ENCODE assay signal across 7 mouse cellular contexts in the genomic region with DNA sequence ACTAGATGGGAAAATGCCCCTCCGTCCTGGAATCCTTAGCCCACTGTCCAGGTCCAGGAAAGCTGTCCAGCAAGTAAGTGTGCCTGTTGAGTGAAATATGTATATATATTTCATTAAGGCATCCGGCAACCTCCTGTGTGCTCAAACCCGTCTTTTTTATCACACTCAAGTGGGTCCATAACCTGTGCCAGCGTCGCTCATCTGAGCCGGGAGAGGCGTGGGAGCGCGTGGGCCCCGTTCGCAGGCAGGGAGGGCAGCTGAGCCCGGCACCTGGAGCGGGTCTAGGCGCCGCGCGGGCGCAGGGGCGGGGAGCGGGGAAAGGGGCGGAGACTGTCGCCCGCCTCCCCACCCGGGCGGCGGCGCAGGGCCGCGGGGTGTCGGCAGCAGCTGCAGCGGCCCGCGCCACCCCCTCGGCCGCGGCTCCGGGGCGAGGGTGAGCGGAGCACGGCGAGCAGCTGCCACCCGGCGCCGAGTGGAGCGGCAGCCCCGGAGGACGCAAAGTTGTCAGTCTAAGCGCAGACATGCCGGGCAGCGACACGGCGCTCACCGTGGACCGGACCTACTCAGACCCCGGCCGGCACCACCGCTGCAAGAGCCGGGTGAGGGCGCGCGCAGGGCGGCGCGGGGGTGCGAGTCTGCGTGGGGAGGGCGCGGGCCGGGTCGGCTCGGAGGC.
DNase-seq lines count a peak whose midpoint lies in the region; ATAC-seq and TF ChIP-seq lines count a peak whose summit lies in the region.

No protein-coding gene starts in this region.

- peak; percentile 87 for DNase-seq in adrenal gland, adult 2 months
- DNase-seq in embryo, embryonic 11 days = peak; percentile 74
- peak; percentile 99 for DNase-seq in heart, adult 11 months
- peak; percentile 76 for DNase-seq in limb, embryonic 10.5 days (ENCODE audit: low spot score)
- DNase-seq in midbrain, embryonic 11.5 days (ENCODE audit: low spot score, missing footprints) = peak; percentile 96
- DNase-seq in spleen, adult 18-20 months = peak; percentile 56 to 70

- H3K4me2 ChIP-seq in intestine, postnatal 0 days (replicated peaks; ENCODE audit: low read depth) = peak overlapping the region; percentile 96
- H3K4me2 ChIP-seq in midbrain, embryonic 11.5 days = peak overlapping the region; percentile 91

- TF ChIP-seq CTCF in intestine, postnatal 0 days (IDR thresholded peaks at IDR 0.05; ENCODE audit: low read depth) = no peak

- ATAC-seq in intestine, postnatal 0 days = peak; percentile 81
- peak; percentile 86 for ATAC-seq in midbrain, embryonic 11.5 days (ENCODE audit: low FRiP score)

- peak overlapping the region; percentile 75 for H3K27ac ChIP-seq in intestine, postnatal 0 days (ENCODE audit: low read depth, low read length)
- peak overlapping the region; percentile 88 for H3K27ac ChIP-seq in limb, embryonic 10.5 days
- peak overlapping the region; percentile 20; the same call in 1 of the 2 replicates for H3K27ac ChIP-seq in midbrain, embryonic 11.5 days (ENCODE audit: low read depth, low read length)

- peak overlapping the region; percentile 86 for H3K4me3 ChIP-seq in intestine, postnatal 0 days (ENCODE audit: low read depth, low read length)
- peak overlapping the region; percentile 85 for H3K4me3 ChIP-seq in limb, embryonic 10.5 days
- H3K4me3 ChIP-seq in midbrain, embryonic 11.5 days (ENCODE audit: low read depth, low read length) = peak overlapping the region; percentile 79

- no peaks in the 10 kb centered on the region for H3K27me3 ChIP-seq in intestine, postnatal 0 days (replicated peaks; ENCODE audit: control insufficient read depth, insufficient read depth, low read length)
- H3K27me3 ChIP-seq in limb, embryonic 10.5 days (ENCODE audit: low read depth, poor library complexity, severe bottlenecking) = peaks cover 65% of the 10 kb centered on the region
- peaks cover 15% of the 10 kb centered on the region for H3K27me3 ChIP-seq in midbrain, embryonic 11.5 days (ENCODE audit: control insufficient read depth, insufficient read depth, low read length)

- H3K36me3 ChIP-seq in intestine, postnatal 0 days (ENCODE audit: control insufficient read depth, insufficient read depth) = no peaks in the 10 kb centered on the region
- no peaks in the 10 kb centered on the region for H3K36me3 ChIP-seq in limb, embryonic 10.5 days
- H3K36me3 ChIP-seq in midbrain, embryonic 11.5 days (ENCODE audit: control insufficient read depth, insufficient read depth, low read length) = no peaks in the 10 kb centered on the region

- no peaks in the 10 kb centered on the region for H3K4me1 ChIP-seq in intestine, postnatal 0 days (replicated peaks; ENCODE audit: control insufficient read depth, insufficient read depth, low read length)
- peaks cover 33% of the 10 kb centered on the region for H3K4me1 ChIP-seq in limb, embryonic 10.5 days
- peaks cover 13% of the 10 kb centered on the region; the same call in 1 of the 2 replicates for H3K4me1 ChIP-seq in midbrain, embryonic 11.5 days (ENCODE audit: control insufficient read depth, insufficient read depth, low read length)

- peak overlapping the region; percentile 75 for H3K9ac ChIP-seq in intestine, postnatal 0 days (ENCODE audit: low read depth, low read length)
- H3K9ac ChIP-seq in midbrain, embryonic 11.5 days (ENCODE audit: low read length) = peak overlapping the region; percentile 74

- WGBS in intestine, postnatal 0 days = 1% methylated on average over 57 of the region's 71 CpGs
- WGBS in limb, embryonic 10.5 days = under 1% methylated on average over 61 of the region's 71 CpGs
- WGBS in midbrain, embryonic 11.5 days = under 1% methylated on average over 66 of the region's 71 CpGs

- no peaks in the 10 kb centered on the region for H3K9me3 ChIP-seq in intestine, postnatal 0 days (ENCODE audit: control insufficient read depth)
- no peaks in the 10 kb centered on the region for H3K9me3 ChIP-seq in limb, embryonic 10.5 days (replicated peaks)
- no peaks in the 10 kb centered on the region for H3K9me3 ChIP-seq in midbrain, embryonic 11.5 days (ENCODE audit: control insufficient read depth, low read length)

Comparison
In these comparisons a context has a peak if more than half of its experiments do, and no peak if none do; other contexts are left out.
1. Peak in every context shown above with its lines: DNase-seq, ATAC-seq, H3K4me3 ChIP-seq and H3K27ac ChIP-seq.
2. H3K27ac ChIP-seq: peak in every context shown above with its lines; median percentile 88 in limb, embryonic 10.5 days; 75 in intestine, postnatal 0 days; 20 in midbrain, embryonic 11.5 days.